Mouse (Mus musculus) heart, postnatal 0 days (tissue): ENCODE data around the gene Hunk.

ENCODE experiments used
- CTCF ChIP-seq: IDR thresholded peaks from 2 replicates; pipeline ENCODE4 v1.5.1; 2016; ENCODE audit warnings: antibody characterized with exemption, control low read depth, low read depth
- EP300 ChIP-seq: IDR thresholded peaks from 2 replicates; pipeline ENCODE4 v1.6.1; 2016; ENCODE audit warnings: antibody characterized with exemption, low read depth

DNA sequence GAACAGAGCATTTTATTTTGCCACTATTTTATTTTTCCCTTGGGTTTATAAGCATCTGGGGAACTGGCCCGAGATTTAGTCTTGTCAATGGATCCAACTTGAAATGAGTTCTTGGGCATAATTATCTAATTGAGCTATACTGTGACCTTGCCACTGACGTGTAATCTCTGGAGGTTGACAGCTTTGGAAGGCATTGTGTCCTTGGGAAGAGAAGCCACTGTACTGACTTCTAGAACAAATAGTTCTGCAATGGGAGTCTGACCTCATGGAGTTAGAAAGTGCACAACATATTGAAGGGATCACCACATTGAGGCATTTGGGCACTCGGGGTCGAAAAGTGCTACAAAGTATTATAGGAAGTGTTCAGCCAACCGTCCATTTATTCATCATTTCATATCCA is 79.3 kb downstream of the Hunk start:
- no peak for TF ChIP-seq CTCF
- no peak for TF ChIP-seq EP300
